Mouse (Mus musculus) kidney, postnatal 4 days (tissue): Measurements from ENCODE around the gene Ankrd66.
"Not testable (repeated sequence)": the region's sequence is repeated elsewhere in the genome, so short reads cannot be mapped to it uniquely, and the experiment has no call there.

Experiments used
- DNase-seq, 2 experiments: peaks; one replicate each; pipeline ENCODE4 v3.0.0; 2021; ENCODE audit warnings: mixed read lengths in 2 of 2

Ankrd66 gene

DNA sequence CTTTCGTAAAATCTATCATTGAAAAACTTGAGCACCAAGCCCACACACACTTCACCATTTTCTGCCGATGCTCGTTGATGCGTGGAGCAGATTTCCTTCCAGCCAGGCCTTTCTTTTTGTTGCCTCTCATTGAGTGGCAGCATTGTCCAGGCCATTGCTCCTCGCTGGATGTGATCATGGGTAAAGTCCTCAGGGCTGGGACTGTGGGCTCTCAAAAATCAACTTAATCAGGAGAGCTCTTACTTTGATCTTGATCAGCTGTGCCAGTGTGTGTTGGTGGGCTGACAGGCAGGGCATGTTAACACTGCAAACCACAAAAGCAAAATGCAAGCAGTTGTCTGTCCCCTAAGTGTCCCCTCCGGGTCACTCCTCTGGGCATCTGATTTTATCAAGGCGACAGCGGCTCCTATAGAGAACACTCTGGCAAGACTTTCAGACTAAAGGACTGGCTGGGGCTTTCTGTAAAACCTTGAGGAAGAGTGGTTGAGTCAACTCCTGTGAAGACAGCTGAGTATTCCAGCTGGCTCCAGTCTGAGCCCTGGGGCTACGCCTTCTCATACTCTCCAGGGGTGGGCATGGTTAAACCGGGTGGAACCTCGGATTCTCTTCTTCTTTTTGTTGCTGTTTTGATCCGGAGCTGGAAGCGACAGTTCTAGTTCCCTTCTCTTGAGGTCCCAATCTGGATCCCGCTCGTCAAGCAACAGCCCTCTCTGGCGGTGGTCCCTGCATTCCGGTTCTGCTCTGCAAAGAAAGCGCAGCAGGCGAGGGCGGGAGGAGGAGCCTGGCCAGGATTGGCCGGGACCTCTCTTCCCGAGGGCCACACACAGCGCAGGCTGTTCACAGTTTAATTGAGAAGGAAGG lies 8.8 kb downstream of the Ankrd66 start:
- peak; percentile 76 to 86 for DNase-seq

DNA sequence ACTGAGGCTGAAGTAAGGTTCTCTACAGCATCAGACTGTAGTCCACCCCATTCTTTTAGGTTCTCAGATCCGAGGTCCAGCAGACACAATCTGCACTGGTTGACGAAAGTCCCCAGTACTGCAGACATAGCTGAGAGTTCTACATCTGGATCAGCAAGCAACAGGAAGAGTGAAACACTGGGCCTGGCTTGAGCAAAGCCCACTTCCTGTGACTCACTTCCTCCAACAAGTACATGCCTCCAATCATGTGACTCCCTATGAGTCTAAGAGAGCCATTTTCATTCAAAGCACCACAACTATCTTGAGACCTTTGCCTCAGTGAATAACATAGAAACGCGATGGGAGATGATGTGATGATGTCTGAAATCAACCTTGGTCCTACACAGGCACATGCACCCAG lies 12.2 kb downstream of the Ankrd66 start:
- no peak for DNase-seq

DNA sequence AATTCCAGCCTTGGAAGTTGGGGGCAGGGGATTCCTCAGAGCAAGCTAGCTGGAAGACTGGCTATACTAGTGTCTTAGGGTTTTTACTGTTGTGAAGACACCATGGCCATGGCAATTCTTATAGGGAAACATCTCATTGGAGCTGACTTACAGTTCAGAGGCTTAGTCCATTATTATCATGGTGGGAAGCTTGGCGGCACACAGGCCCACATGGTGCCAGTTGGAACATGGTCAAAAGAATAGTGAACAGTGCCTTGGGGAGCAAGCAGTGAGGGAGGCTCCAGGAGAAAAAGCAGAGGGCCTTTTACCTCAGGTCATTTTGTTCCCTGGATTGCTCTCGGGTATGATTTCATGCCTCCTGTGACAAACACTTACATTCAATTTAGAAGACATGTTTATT lies 12.9 kb downstream of the Ankrd66 start:
- no peak for DNase-seq

DNA sequence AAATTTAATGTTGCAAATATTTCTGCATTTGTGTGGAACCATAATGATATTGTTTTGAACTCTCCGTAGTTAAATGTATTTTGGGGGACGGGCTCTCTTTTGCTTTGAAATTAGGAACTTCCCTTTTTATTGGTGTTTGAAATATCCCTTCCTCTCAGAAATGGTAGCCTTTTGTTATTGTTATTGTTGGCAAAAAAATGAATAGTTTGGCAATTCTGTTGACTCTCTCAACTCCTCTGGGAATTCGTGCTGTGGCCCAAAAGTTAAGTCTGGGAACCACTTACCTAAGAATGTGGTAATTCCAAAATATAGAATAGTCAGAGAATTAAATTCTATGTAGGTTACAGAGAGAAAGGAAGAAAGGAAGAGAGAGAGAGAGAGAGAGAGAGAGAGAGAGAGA lies 23.3 kb downstream of the Ankrd66 start:
- no peak for DNase-seq

DNA sequence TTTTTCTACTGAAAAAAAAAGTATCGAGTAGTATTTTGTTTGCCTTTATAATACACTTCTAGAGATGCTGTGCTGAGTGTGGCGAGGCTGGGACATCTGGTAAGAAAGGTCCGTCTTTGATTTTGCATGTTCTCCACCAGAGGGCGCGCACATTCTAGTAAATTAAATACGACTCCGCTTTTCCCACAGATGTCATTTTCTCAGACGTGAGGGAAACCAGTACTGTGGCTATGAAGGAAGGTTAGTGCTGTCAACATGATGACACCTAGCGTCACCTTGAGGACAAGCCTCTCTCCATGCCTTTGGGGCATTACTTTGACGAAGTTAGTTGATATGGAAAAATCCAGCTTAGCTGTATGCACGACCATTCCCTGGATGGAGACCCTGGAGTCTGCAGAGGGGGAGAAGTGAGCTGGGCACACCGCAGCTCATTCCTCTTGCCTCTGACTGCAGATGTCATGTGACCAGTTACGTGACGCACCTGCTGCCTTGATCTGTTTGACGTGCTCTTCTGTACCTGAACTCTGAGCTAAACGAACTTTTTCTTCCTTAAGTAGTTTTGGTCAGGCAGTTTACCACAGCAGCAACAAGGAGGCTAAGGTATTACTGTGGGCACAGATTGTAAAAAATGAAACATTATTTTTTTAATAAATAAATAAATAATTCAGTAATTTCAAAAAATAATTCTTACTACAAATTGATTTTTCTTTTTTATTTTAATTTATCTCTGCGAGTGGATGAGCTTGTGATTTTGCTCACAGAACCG lies 24.6 kb downstream of the Ankrd66 start:
- DNase-seq: peak; percentile 80 to 85

DNA sequence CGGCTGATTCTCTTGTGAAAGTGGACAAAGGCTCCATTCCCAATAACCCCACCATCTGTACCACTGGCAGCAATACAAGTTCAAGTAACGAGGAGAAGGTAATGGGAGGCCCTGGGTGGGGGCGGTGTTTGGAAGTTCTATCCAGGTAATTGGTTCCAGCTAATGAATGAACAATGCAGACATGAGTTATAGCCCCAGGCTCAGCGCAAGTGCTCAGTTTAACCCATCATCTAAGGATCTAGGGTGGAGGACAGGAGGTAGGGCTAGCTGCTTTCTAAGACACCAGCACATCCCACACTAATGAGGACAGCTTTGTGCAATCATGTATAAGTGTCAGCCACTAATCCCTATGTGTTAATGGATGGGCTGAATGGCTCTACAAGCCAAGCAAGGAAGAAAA lies 32.7 kb downstream of the Ankrd66 start:
- DNase-seq: no peak

- peak; percentile 16 to 47 for DNase-seq
Measured at GRCm38 (mm10) chr17:43504594-43504934, 38.9 kb downstream of the Ankrd66 start.

DNA sequence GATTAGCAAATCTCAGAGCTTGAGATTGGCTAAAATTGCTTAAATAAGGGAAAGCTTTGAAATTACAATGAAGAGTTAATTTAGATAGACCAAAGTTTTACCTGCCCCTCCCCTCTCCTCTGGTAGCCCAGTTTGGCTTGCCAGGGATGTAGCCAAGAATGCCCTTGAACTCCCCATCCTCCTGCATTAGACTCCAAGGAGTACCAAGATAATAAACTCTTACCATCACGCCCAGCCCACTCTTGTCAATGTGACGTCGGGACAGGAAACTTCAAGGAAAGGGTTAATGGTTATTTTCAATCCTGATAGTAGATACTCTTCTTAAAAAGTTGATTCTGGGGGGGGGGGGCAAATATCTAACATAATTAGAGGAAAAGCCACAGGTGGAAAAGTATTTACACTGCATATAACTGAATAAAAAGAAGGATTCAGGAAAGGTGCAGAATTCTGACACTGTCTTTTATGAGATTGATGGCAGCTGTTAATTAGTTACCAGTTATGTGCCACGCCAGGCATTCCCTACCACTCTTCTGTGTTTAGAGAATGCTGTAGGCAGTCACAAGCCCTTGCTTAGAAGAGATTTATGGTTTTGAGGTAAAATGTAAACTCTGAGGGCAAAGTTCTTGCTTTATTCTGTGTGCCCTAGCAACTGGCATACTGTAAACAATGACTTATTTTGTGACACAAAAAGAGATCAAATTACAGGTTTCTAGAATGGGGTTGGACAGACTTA lies 39.4 kb downstream of the Ankrd66 start:
- no peak for DNase-seq

DNA sequence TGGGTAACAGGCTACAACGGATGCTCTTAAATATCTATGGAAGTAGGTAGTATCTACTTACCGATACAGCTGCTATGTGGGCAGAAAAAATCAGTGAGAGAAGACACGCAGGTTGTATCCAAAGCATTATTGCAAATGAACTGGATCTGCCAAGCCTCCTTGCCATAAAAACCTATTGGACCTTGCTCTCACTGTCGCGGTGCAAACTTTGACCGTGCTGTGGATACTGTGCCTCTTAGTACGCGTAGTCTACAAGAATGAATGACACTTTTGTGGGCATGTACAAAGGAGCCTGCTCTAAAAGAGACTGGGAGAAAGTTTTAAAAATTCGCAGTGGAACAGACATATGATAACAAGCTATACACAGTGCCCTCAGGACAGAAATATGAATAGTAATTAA lies 40.8 kb downstream of the Ankrd66 start, which contains the start of gene Mep1a:
Gene Mep1a (minus strand): TSS at position 221 of the 400 bp plus-strand sequence.
- DNase-seq: peak in 1 of 2 experiments; percentile 44

GRCm38 (mm10) chr17:43501631-43502030 lies 41.8 kb downstream of the Ankrd66 start:
- no peak for DNase-seq

- no peak for DNase-seq
Measured at GRCm38 (mm10) chr17:43501223-43501622, 42.2 kb downstream of the Ankrd66 start.

GRCm38 (mm10) chr17:43500513-43500912 lies 42.9 kb downstream of the Ankrd66 start:
- peak in 1 of 2 experiments; percentile 27 for DNase-seq

DNA sequence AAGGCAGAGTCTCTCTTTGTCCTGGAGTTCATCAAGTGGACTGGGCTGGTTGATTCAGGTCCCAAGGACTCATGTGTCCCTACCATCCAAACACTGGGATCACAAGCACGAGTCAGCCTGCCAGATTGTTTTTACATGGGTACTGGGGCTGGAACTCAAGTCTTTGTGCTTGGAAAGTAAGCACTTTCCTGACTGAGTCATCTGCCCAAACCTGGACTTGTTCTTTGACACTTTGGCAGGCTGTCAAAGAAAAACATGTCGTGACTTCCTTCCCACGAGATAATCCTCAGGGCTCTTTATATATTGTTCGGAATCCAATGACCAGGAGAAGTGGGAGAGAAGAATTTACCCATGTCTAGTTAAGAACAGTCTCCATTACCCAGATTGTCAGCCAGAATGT lies 45.9 kb downstream of the Ankrd66 start:
- DNase-seq: no peak

DNA sequence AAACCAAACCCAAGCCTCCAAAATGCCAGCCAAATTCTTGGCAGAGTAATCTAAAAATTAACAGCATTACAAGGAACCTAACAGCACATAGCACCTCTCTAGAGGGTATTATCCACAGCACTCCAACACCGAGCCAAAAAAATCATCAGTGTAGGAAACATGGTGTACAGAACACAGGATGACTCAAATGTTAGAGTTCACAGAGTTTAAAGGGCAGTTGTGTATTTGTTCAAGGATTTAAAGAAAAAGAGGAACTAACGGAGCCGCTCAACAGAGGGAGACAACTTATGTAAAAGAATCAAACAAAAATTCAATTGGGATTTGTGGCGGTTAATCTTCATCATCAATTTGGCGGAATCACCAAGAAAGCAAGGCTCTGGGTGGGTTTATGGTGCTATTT lies 47.9 kb downstream of the Ankrd66 start:
- DNase-seq: no peak

GRCm38 (mm10) chr17:43490371-43490770 lies 53.1 kb downstream of the Ankrd66 start:
- not testable (repeated sequence) for DNase-seq

DNA sequence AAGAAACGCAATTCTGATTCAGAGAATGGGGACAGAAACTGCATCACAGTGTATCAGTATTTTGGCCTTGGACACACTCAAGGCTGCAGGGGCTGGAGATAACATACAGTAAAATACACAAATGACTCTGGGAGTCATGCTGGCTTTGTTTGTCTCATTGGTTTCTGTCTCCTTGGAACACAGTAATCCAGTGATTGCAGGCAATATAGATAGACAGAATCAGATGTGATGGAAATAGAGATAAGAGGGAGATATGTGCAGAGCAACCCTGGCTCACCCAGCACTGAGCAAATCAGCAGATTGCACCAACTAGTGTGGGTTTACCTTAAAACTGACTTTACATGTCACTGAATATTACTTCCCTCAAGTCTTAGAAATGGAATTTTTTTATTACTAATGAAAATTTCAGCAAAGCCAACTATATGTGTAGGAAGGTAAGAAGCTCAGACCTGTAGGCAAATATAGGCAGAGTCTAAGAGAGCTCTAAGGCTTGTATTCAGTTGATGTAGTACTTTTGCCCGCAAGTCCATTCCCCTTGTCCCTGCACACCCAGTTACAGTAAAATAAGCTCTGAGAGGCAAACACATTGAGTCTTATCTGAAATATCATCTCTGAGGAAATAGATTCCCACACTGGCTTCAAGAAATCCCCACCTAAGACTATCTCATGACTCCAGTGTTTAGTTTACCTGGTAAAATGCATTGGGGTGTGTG lies 54.8 kb downstream of the Ankrd66 start:
- no peak for DNase-seq

- no peak for DNase-seq
Measured at GRCm38 (mm10) chr17:43485982-43486381, 57.5 kb downstream of the Ankrd66 start.
